Mouse (Mus musculus) kidney, postnatal 25 days (tissue): Measurements from ENCODE around the gene Dynlrb1.

ENCODE experiments used
- DNase-seq, 2 experiments: peaks; one replicate each; pipeline ENCODE4 v3.0.0; 2021; ENCODE audit warnings: mixed read lengths in 2 of 2

The Dynlrb1 gene

DNA sequence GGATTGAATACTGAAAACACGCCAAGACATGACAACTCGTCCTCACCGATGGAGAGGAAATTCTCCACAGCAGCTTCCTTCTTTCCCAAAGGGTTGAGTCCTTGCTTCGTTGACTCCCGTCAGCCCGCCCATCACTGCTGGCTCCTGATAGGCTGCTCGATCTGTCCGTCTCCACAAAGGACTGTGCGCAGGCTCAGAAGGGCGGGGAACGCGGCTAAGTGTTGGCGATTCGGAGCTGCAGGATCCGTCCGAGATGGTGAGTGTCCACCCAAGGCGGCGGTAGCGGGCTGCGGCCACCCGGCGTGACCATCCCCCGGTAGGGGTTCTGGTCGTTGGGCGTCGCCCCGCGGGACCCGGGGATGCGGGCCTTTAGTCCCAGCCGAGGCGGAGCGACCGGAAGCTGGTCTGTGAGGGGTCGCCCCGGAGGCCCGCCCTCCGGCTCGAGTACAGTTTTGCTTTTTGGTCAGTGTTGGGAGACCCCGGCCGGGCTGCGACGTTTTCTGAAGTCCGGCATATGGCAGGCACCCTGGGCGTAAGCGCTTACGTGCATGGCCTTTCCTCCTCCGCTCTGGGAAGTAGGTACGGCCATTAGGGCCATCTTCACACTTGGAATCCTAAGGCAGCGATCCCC is at the start of gene Dynlrb1:
TSS of gene Dynlrb1 (plus strand) at position 172 of the 631 bp plus-strand sequence.
- peak; percentile 99 to 100 for DNase-seq

DNA sequence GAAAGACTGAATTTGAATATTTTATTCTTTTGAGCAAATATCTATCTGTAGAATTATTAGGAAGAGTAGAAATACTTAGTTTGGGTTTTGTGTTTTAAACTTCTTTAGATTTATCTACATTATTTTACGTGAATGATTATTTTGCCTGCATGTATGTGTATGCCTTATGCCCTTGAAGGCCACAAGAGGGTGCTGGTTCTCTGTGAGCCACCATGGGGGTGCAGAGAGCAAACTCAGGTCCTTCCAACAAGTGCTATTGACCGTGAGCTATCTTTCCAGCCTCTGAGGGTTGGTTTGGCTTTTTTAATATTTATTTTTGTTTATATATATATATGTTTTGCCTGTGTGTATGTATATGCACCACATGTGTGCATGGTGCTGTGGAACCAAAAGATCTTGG is 28.9 kb upstream of the Dynlrb1 start:
- peak in 1 of 2 experiments; percentile 21 for DNase-seq

DNA sequence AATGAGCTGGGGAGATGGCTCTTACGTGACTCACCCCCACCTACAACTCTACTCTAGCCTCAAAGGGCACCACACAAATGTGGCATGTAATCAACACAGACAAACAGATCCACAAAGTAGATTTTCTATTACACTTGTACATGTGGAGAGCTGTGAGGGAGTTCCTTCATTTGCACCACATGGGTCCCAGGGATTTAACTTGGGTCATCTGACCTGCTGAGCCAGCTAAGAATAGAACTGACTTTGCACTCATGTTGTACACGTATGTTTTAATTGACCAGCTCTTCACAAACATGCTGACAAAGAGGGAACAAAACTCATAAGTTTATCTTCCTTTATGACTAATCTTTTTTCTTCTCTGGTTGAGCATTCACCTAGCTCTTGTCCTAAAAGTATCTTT is 13.2 kb upstream of the Dynlrb1 start:
- DNase-seq, result no peak

DNA sequence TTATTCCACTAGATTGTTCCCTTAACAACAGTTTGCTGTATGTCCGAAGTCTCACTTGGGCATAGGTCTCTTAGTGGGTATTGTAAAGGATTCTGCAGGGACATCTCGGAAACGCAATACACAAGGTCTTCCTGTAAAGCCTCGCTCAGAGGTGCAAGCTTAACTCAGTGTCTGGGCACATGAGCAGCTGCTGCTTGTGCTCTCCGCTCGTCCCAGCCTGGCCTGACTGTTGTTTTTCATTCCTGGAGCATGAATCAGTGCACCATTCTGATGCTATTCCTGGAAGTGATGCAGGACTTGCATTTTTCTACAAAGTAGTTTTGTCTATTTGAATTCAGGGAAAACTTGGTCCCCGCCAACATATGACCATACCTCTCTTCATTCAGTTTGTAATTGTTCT is 11.6 kb upstream of the Dynlrb1 start:
- DNase-seq, result no peak

DNA sequence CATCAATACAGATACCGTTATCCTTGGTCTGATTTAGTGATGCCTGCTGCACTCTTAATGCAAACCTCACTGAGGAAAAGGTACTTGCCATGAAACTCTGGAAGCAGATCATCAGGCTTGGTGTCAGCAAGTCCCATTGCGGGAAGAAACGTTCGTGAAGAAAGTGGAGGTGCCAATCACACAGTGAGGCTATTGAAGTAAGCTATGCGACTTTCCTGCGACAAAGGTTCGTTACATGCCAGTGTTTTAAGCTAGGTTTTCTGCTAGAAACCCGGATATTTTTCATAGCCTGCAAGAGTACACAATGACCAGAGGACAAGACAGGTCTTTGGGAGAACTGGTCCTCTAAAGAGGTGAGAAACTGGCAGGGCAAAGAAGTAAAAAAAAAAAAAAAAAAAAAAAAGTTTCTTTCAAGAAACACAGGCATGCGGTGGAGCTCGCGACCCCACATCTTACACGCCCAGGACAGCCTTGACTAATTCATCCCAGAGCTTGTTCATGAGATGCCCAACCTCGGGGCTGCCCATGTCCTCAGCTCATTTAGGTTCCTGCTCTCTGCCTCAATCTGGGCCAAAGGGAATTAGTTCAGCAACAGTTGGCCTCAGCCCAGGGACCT is 479 bp upstream of the Dynlrb1 start:
- no peak for DNase-seq

DNA sequence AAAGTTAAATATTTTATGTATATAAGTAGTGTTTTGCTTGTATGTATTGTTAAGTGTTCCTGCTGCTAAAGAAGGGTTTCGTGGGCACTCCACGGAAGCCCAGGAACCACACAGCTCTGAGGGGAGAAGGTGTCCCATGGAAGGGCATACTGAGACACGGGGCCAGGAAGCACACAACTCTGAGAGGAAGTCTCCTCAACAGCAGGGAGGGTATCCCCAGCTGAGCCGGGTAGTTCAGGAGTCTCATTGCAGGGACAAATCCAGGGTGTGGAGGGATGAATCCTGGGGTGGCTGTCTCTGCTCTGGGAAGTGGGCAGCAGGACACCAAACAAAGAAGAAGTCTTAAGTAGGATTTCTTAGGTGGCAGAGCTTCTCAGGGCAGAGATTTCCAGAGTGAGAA is 943 bp downstream of the Dynlrb1 start:
- DNase-seq, result no peak

DNA sequence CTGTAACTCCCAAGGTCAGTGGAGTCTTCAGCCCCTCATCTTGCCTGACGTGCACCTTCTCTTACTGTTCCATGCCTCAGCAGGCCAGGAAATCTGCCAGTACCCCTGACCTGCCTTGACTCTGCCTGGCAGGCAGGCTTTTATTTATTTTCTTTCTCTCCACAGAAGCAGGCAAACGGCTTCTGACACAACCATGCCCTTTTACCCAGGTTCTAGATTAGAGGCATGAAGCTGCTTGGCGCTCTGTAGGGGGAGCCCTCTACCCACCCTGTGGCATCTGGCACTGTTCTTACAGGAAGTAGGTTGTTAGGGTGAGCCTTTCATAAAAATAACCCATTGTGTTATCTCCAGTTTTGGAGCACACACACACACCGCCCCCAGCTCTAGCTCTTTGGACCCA is 4.6 kb downstream of the Dynlrb1 start:
- DNase-seq, result peak; percentile 49 to 61

DNA sequence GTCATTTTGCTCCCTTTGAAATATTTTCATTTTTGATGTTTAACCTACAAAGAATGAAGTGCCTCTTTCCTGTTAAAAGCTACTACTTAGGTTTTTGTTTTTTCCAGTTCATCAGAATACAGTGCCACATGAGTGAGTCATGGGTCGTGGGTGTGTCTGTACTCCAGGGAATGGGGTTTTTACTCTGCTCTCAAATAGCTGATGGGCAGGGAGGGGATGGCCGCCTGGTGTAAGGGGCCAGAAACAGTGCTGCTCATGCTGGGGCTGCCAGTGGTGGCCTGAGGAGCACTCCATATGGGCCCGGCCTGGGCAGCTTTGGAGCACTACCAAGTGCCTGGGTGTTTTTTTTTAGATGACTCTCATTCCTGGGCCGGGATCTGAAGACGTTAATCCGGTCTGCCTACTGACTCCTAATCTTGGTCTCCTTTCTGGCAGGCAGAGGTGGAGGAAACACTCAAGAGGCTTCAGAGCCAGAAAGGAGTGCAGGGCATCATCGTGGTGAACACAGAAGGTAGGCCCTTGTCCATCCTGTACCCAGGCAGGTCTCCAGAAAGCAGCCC is 6.0 kb downstream of the Dynlrb1 start:
- DNase-seq, result no peak

DNA sequence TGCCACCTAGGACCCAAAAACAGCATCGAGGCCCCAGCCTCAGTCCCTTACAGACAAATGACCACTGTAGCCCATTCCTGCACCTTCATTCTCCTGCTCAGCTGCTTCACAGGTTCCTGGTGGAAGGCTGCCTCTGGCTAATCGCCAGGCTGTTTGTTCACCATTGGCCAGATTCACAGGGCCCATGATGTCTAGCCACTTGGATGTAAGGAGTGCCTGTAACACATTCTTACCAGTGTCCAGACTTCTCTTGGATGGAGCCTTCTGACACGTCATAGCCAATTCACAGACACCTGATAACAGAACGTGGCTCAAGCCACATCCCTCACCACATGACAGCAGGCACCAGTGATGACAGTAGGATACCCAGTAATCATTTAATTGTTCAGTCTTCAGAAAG is 9.9 kb downstream of the Dynlrb1 start:
- DNase-seq, result no peak

DNA sequence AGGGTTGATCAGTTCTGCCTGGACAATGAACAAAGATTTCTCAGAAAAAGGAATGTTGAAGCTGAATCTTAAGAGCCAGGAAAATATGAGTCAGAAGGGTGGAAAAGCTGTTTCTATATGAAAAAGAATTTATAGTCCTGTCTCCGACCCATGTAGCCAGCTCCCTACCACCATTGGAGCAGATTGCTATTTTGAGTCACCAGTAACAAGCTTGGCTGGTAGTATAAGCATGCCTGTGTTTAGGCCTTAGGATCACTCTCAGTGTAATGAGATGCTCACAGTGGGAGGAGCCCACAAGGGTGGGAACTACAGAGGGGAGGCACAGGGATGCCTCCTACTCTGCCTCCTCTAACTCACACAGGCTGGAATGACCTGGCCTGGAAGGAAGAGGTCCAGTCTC is 11.9 kb downstream of the Dynlrb1 start:
- no peak for DNase-seq

DNA sequence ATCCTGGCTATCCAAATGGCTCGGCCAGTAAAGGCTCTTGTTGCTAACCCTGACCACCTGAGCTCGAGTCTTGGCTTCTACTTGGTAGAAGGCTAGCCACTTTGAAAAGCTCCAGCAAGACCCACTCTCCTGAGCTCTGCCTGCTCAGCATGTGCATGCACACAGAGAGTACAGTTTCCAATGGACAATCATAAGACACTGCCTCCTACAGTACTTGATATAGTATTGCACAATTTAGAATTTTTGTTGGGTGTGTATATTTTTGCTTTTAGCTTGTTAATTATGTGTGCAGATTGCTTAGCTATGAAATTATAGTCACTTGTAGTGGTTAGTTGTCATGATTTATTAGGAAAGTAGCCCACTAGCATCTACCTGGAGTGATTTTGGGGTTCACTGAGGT is 12.4 kb downstream of the Dynlrb1 start:
- DNase-seq, result no peak

DNA sequence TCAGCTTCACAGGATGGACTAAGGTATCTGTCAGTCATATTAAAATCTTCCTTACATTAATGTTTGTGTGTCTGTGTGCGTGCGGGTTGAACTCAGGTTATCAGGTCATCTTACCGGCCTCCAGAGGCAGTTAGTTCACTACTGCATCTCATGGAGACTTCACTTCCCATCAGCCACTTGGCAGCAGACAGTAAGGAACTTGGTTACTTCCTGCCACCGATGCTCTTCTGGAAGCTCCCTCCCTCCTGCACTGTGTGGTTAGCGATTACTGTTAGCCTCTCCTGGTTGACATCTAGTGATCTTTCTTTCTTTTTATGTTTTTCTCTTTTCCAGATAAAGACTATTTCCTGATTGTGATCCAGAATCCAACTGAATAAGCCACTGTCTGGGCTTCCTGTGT is 13.3 kb downstream of the Dynlrb1 start:
- DNase-seq, result no peak

DNA sequence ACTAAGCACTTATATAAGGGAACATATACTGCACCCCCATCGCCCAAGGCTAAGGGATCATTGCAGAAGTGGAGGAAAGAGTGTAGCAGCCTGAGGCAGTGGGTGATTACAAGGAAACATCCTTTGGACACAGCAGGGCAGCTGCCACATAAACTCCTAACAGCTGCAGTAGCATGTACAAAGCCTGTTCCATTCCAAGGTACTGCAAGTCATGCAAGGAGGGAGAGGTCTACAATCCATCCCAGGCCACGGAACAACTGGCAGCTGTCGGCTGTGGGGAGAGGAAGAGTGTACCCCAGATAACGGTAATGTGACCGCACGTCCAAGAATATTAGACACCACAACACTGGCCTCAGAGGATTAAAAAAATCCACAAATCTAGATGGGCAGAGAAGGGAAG is 29.2 kb downstream of the Dynlrb1 start:
- no peak for DNase-seq

DNA sequence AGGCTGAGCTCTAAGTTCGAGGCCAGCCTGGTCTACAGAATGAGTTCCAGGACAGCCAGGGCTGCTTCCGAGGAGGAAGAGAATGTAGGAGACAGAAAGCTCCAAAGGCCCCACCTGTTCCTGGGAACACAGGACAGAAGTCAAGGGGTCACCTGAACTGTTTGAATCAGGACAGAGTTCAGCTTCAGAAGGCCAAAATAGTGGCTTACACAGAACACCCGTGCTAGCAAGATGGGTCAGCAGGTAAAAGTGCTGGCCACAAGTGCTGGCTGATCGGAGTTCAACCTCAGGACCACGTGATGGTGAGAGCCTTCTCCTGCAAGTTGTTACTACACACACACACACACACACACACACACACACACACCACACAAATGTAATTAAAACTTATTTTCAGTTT is 30.6 kb downstream of the Dynlrb1 start:
- peak; percentile 48 to 82 for DNase-seq

DNA sequence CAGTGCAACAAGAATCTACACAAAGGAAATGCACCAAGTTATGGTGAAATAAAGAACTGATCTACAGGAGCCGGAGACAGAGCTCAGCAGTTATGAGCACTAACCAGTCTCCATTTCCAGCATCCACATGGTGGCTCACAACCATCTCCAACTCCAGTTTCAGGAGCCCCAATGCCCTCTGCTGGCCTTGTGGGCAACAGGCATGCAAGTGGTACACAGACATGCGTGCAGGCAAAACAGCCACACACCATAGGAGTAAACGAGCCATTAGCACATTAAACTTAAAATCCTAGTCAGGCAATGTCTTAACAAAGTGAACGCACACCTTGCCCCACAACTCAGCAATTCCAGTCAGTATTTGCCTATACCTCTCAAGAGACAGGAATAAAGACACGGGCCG is 35.6 kb downstream of the Dynlrb1 start:
- DNase-seq, result no peak

DNA sequence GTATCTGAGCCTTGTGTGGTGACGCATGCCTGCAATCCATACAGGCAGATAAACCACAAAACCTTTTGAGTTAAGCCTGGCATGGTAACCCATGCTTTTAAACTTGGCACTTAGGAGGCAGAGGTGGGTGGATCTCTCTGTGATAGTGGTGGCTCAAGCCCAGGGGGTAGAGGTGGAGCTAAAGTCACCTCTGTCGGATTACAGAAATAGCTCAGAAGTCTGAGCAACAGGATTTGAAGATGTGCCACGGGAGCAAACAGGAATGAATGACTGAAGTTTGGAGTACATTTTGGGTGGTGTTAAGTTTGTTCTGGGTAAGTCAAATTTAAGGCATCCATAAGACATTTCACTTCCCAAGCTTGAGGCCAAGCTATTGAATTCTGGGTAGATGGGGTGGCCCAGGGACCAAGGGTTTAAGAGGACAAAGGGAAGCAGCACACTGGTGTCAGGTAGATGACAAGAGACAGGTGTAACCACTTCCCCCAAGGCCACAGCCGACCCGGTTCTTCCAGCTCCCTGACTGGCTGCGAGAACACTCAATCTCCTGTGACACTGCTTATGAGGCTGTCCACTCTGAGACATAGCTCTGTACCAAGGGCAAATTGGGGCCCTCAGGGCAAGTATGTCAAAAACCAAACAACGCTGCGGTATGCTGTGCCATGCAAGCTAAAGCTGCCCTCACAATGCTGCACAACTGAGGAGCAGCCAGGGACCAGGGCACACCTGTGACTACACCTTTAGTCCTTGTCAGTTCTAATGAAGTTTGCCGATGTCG is 36.2 kb downstream of the Dynlrb1 start:
- no peak for DNase-seq

DNA sequence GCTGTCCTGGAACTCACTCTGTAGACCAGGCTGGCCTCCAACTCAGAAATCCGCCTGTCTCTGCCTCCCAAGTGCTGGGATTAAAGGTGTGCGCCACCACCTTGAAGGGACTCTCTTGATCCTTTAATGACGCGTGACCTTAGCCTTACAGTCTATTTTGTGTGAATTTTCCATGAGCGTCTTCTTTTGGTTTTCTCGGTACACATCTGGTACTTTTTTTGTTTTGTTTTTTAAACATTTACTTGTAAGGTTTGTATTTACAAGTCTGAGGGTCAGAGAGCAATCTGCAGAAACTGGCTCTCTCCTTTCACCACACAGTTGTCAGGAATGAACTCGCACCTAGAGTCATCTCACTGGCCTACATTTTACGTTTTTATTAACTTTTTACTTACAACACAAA is 37.3 kb downstream of the Dynlrb1 start:
- DNase-seq, result no peak

DNA sequence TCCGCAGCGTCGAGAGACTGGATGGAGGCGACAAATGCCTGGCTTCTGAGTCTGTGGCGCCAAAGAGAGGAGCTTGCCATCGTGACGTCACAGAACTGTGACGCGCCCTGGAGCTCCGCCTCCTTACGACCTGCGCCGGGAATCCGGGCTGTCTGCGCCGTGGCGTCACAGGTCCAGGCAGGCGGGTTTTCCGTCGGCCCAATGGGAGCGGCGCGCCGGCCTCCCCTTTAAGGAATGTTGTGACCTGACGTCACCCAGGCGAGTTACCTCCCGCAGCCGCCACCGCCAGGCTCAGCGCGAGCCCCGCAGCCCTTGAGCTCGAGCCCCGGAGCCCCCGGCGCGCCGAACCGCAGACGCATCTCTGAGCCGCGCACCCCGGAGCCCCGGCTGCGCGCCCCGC is 39.9 kb downstream of the Dynlrb1 start, which contains the start of gene Map1lc3a:
TSS of gene Map1lc3a (plus strand) at position 103 of the 400 bp plus-strand sequence.
- DNase-seq, result peak; percentile 98

DNA sequence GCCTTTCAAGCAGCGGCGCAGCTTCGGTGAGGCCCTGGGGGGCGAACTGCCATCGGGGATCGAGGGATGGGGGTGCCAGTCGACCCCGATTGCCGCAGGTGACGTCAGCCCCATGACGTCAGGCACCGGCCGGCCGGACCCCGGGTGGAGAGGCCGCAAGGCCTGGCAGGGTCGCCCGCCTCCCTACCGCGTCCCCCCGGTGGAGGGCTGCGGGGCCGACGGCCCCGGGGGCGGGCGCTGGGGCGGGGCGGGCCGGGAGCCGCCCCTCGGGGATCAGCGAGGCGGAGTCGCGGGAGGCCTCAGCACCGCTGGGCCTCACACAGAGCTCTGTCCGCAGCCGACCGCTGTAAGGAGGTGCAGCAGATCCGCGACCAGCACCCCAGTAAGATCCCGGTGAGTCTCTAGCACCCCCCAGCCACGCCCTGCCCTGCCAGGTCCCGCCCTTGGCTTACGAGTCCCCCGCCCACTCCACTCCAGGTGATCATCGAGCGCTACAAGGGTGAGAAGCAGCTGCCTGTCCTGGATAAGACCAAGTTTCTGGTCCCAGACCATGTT is 40.4 kb downstream of the Dynlrb1 start:
- peak; percentile 71 to 87 for DNase-seq

DNA sequence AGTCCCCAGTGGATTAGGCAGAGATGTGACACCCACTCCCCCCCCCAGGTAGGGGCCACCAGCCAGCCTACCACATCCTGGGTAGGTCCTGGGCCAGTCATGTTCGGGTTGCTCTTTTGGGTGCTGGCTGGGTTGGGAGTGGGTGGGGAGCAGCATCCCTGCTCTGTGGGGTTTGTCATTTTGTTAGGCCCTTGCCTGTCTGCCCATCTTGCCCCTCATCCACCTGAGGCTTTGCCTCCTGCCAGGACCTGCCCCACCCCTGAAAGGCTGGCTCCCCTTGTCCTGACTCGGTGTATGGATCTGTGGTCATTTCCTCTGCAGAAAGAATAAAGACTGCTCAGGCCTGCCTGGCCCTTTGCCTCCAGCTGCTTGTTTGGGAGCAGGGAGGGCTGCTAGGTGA is 41.4 kb downstream of the Dynlrb1 start:
- peak in 1 of 2 experiments; percentile 38 for DNase-seq

DNA sequence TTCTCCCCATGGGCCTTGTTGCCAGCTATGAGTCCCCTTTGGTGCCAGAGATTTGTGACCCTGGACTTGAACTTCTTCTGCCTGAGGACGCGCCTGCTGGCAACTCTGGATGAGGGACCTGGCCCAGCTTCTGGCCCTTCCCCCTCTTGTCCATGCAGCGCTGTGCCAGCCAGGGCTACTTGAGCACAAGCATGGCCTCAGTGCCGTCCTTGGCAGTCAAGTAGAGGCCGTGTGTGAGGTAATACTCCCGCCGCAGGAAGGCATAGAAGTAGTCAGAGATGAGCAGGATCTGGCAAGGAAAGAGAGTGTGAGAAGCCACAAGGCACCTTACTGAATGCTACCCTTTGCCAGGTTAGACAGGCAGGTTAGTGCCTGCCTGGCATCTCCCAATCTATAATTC is 42.0 kb downstream of the Dynlrb1 start:
- peak in 1 of 2 experiments; percentile 56 for DNase-seq

DNA sequence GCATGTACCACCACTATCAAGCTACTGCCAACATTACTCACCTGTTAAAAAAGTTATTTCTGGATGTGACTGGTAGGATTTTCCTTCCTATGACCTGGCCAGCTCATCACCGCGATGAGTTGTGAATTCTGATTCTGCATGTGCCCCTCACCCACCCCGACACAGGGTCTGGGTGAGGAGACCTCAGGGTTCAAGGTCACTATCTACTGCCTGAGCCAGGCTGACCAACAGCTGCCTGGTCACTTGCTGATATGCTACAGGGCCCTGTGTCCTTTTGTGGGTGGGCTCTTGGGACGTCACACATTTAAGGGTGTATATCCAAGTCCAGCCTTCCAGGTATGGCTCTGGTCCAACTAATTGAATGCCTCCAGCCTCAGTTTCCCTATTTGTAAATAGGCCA is 42.8 kb downstream of the Dynlrb1 start:
- DNase-seq, result peak in 1 of 2 experiments; percentile 41

DNA sequence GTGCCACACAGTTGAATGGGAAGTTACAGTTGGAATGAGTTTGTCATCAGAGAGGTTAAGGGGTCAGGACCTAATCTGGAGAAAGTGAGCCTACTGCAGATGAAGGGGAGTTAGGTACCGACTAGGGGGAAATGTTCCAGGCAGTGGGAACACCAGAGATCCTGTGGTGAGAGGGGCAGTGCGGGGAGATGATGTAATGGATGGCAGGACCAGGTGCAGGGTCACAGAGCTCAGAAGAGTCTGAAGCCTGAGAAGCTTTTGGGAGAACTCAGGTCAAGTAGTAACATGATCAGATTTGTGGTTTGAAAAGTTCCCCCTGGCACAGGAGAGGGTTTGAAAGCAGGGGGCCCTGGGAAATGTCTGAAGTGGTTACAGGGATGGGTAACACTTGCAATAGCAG is 43.8 kb downstream of the Dynlrb1 start:
- DNase-seq, result no peak
